Mouse (Mus musculus) E14TG2a.4 (cell line): Measurements from ENCODE around the gene BC067074.

ENCODE experiments used
- CTCF ChIP-seq: conservative IDR thresholded peaks from 2 replicates; pipeline ENCODE4 v1.5.1; 2014; ENCODE audit warnings: low read length
- NANOG ChIP-seq: IDR thresholded peaks from 2 replicates; pipeline ENCODE4 v1.6.1; 2014; ENCODE audit warnings: borderline replicate concordance, low read length, mixed read lengths
- POU5F1 ChIP-seq: IDR thresholded peaks from 2 replicates; pipeline ENCODE4 v1.6.1; 2014; ENCODE audit warnings: low read length, borderline replicate concordance

- no peak for TF ChIP-seq CTCF
- TF ChIP-seq NANOG: no peak
- no peak for TF ChIP-seq POU5F1
These were observed 49.5 kb downstream of the BC067074 start for GRCm38 (mm10) chr13:113342355-113342919.
